Mouse (Mus musculus) T-helper 2 cell (primary cell): ENCODE measurements around the gene Rnf4.

Source experiments
- in situ Hi-C: fragments of 300-600 bp; cut with MboI, MseI; formaldehyde crosslinking; loops from one replicate; pipeline ENCODE4 v1.15.1; 2025; ENCODE audit warnings: high pct_unique_total_duplicates

The Rnf4 gene

GRCm38 (mm10) chr5:34336775-34337450, 824 bp downstream of the Rnf4 start:
- in situ Hi-C loops = no loop called here

GRCm38 (mm10) chr5:34340246-34340645, 4.2 kb downstream of the Rnf4 start:
- in situ Hi-C loops = no loop called here

DNA sequence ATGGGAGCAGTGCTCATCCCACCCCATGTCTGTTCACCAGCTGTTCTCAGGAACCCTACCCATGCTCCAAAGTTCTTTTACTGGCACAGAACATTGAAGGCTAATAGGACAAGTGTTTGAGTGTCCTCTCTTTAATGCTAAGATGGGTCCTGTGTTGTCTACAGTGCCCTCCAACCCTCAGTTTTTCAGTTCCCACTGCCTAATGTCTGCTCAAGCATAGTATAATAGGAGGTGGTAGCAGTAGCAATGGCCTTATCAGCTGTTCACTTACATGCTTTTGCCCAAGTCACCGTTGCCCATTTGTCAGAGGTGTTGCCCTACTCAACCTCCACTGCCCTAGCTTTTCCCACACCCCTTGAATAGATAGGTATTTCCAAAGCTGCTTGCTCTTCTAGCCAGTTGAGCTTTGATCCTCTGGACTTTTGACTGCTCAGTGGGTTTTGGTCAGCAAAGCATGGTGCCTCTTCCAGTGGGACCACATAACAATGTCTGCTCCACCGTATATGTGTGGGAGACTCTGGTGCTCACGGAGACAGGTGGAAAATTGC, 16.1 kb downstream of the Rnf4 start:
- in situ Hi-C loops = no loop called here

GRCm38 (mm10) chr5:34360261-34360660, 24.2 kb downstream of the Rnf4 start:
- in situ Hi-C loops = no loop called here

GRCm38 (mm10) chr5:34363115-34363514, 27.0 kb downstream of the Rnf4 start:
- in situ Hi-C loops = no loop called here

DNA sequence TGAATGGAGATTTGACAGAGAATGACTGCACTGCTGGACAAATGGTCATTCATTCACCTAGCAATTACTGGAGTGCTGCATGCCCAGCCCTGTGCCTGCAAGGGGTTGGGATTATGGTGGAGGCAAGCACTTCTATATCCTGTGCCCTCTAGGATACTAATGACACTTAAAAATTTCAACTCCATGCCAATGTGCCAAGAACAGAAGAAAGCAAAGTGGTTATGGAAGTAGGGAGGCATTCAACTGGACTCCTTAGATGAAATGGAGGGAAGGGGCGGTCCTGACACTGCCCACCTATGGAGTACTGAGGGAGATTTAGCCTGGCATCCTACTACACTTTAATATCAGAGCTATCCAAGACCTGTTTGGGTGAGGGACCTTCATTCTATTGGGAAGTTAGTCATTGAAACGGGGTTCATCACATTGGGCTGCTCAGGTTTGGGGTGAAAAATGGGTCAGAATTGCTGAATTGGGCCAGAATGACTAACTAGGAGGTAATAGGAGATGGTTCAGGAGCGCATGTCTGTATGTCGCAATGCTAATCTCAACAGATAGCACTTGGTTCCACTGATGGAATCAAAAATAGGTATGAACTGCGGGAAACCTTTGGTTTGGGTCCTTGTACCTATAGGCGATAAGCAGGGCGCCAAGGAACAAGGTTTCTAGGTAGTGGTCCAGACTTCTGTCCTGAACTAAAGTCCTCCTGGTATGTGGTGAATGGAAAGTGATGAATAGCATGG, 32.6 kb downstream of the Rnf4 start:
- in situ Hi-C loops = no loop called here

DNA sequence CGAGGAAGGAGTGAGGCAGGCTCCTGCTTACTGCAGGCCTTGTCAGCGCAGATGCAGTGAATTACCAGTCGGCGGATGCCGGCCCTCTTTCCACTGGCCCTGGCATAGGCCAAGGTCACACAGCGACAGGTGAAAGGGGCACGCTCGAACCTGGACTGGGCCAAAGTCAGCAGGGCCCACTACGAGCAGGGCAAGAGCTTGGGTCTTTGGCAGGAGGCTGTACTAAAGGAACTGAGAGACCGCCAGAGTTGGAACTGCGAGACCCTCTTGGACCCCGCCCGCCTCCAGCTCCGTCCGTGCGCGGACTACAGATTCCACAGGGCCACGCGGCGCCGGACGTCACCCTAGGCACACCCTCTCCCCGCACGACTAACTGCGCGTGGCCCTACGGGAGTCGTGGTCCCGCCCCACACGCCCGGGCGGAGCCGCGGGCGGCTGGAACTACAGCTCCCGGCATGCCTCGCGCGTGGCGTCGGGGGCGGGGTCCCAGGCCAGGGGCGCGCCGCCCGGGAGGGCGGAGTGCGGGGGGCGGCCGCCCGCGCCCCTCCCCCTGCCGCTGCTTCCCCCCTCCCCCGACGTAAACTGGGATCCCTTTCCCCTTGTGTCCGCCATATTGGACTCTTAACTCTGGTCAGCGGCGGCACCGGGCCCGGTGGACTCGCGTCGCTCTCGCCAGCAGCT, 33.4 kb downstream of the Rnf4 start, which contains the start of gene Fam193a:
Gene Fam193a, plus strand, starts transcription at position 593 of the 681 bp plus-strand sequence.
- in situ Hi-C loops = no loop called here

DNA sequence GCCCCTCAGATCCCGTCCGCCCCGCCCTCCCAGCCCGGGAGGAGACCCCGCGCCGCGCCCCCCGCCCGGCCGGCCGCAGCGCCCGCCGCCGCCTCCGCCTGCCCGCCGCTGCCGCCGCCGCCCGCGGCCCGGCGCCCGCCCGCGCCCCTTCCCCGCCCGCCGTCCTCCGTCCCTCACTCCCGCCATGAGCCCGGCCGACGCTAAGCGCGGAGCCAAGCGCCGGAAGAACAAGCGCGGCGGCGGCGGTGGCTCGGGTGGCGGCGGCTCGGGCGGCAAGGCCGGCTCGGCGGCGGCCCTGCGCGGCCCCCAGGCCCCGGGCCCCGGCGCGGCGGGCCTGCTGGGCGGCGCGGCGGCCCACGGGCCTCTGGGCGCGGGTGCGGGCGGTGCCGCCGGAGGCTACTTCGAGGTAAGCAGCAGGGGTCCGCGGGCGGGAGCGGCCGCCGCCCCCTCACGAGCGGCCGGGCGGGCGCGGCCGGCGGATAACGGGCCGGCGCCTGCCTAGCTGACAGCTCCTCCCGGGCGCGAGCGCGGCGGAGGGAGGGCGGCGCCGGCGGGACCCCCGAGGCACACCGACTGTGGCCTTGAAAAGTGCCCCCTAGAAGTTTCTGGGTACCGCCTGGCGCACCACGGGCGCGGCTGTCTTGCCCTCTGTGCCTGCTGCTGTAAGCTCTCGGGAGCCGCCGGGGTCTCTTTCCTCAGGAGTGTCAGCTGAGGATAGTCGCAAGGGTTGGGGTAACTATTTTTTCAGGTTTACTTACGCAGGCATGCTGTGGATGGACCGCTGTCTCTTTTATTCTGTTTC, 34.1 kb downstream of the Rnf4 start:
- in situ Hi-C loops = no loop called here

- in situ Hi-C loops = no loop called here
Observed at GRCm38 (mm10) chr5:34370840-34371239, 34.8 kb downstream of the Rnf4 start.

- in situ Hi-C loops = no loop called here
Observed at GRCm38 (mm10) chr5:34372141-34372540, 36.1 kb downstream of the Rnf4 start.

GRCm38 (mm10) chr5:34372541-34372940, 36.5 kb downstream of the Rnf4 start:
- in situ Hi-C loops = no loop called here

DNA sequence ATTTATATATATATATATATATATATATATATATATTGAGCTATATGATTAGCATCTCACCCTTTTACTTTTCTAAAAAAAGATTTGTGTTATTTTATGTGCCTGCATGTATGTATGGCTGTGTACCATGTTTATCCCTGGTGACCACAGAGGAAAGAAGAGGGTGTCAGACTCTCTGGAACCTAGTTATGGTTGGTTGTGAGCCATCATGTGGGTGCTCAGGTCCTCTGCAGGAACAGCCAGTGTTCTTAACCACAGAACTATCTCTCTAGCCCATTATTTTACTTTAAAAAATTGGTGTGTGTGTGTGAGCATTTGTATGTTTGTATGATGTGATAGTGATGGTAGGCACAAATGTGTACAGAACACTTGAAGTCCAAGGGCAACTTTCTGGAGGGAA, 42.7 kb downstream of the Rnf4 start:
- in situ Hi-C loops = no loop called here

DNA sequence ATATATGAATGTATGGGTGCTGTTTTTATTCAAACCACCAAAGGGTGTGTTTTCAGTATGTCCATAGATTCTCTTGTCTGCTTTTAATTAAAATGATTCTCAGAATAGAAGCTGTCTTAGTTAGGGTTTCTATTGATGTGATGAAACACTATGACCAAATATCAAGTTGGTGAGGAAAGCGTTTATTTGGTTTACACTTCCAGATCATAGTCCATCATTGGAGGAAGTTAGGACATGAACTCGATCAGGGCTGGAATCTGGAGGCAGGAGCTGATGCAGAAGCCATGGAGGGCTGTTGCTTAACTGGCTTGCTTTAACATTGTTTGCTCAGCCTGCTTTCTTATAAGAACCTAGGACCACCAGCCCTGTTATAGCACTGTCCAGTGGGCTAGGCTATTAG, 45.6 kb downstream of the Rnf4 start:
- in situ Hi-C loops = no loop called here

DNA sequence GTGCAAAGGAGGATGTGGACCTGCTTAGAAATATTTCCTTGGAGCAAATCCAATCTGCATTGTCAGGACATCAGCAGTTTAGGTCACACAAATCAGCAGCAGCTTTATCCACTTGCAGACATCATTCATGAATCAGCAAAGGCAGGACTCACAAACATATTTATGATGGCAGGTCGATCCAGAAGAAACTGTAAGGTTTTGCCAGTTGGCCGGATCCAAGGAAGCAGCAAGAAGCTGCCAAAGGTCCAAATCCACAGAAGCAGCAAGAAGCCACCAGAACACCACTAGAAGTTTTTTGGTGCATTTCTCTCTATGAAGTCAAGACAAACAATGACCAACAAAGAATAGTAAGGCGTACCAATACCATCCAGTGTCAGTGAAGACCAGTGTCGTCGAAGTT, 49.5 kb downstream of the Rnf4 start:
- in situ Hi-C loops = no loop called here

- in situ Hi-C loops = no loop called here
Observed at GRCm38 (mm10) chr5:34386744-34387143, 50.7 kb downstream of the Rnf4 start.

- in situ Hi-C loops = no loop called here
Observed at GRCm38 (mm10) chr5:34393251-34393650, 57.2 kb downstream of the Rnf4 start.

GRCm38 (mm10) chr5:34395347-34395746, 59.3 kb downstream of the Rnf4 start:
- in situ Hi-C loops = no loop called here

GRCm38 (mm10) chr5:34395850-34396540, 59.9 kb downstream of the Rnf4 start:
- in situ Hi-C loops = no loop called here

GRCm38 (mm10) chr5:34397866-34398265, 61.8 kb downstream of the Rnf4 start:
- in situ Hi-C loops = no loop called here

DNA sequence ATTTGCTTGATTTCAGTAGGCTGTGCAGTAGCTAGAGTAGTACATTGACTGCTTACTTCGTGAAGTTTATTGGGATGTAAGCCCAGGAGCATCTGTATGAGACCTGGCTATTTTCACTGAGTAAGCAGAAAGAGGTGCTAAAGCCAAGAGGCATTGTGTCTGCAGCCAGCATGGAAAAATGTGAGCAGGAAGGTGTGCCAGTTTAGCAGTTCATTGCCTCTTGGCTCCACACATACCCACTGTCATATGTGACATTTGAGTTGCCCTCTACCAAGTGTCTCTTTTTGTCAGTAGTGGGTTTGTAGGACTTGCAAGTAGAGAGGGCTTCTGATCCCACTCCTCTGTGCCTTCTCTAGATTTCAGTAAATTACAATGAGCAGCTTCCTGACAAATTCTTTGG, 62.2 kb downstream of the Rnf4 start:
- in situ Hi-C loops = no loop called here
